Mouse (Mus musculus): ENCODE data around the gene Nav2.
A peak's percentile ranks its signal among the peaks of the same experiment; 100 is the strongest.

Nav2 gene

GRCm38 (mm10) chr7:48934816-48935215 is 26.3 kb downstream of the Nav2 start:
- DNase-seq (ENCODE audit: low spot score in 2 of 2) = no peak

- no peak for DNase-seq (ENCODE audit: low spot score in 2 of 2)
These were observed 29.0 kb downstream of the Nav2 start for GRCm38 (mm10) chr7:48937562-48937961.

- no peak for DNase-seq (ENCODE audit: low spot score in 2 of 2)
These were observed 29.7 kb downstream of the Nav2 start for GRCm38 (mm10) chr7:48938190-48938589.

DNA sequence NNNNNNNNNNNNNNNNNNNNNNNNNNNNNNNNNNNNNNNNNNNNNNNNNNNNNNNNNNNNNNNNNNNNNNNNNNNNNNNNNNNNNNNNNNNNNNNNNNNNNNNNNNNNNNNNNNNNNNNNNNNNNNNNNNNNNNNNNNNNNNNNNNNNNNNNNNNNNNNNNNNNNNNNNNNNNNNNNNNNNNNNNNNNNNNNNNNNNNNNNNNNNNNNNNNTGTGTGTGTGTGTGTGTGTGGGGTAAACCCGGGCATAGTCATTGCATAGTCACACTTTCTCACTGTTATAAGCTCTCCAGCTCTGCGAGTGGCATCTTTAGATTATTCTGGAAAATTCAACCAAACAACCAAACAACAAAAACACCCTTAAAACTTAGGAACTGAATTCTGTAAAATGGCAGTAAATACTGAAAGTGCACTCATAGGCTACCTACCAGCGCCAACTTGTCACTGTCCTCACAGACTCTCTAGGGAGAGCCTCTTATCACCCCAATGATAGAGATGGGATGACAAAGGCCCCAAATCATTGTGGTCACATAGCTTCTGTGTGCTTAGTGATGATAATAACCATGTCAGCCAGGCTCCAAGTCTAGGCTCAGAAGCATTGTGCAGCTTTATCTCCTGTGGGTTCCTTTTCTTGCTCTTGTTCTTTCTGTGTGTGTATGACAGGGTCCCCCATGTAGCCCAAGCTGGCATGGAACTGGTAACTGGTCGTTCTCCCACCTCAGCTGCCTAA is 40.0 kb downstream of the Nav2 start:
- DNase-seq (ENCODE audit: low spot score in 2 of 2) = no peak

DNA sequence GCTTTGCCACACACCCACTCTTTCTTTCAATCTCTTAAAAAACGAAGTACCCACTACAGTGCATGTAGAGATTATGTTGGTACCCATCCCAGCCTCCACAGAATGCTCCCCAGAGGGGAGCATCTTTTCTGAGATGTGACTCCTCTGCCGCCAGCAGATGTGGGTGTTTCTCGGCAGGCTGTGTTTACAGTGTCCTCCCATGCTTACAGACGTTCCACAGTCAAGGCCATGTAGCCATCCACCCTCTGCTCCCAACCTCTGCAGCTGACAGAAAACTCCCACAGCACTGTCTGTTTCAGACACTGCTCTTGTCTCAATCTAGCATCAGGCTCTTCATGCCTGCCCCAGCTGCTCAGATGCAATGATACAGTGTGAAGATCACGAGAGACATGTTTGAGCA is 46.0 kb downstream of the Nav2 start:
- peak in 1 of 2 experiments; percentile 15 for DNase-seq (ENCODE audit: low spot score in 2 of 2)

DNA sequence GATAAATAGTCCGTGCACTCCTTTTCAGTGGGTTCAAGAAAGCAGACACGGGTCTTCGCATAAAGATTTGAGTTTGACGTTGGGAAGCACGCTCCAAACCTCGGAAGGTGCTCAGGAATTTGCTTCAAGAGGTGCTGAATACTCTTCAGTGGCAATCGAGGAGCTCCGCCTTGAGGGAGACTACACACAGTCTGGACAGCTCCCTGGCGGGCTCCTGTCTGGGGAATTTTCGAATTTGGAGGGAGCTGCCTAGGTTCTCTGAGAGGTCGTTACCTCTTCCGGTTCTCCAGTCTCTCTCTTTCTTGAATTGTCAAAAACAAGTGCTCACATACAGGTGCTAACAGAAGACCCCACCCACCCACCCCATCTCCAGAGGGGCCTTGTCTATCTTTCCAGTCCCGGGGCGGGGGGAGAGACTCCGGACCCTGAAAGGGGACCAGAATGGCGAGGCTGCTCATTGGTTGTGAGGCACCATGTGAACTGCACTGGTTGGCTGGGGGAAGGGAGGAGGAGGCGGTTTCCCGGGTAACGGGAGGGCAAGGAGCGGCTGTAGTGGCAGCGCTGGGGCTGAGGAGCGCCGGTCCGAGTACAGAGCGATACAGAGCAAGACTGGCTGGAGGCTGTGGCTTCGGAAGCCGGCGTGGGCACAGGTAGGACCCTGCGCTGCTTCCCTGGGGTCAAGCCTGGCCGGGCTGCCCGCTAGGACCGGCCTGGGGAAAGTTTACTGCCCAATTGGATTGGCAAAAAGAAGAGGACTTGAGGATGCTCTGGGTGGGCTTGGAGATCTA is 50.2 kb downstream of the Nav2 start:
- DNase-seq (ENCODE audit: low spot score in 2 of 2) = peak; percentile 82

GRCm38 (mm10) chr7:48959316-48959661 is 50.8 kb downstream of the Nav2 start:
- peak in 1 of 2 experiments; percentile 5 for DNase-seq (ENCODE audit: low spot score in 2 of 2)

GRCm38 (mm10) chr7:48960152-48960551 is 51.6 kb downstream of the Nav2 start:
- no peak for DNase-seq (ENCODE audit: low spot score in 2 of 2)

GRCm38 (mm10) chr7:48961501-48961900 is 53.0 kb downstream of the Nav2 start:
- DNase-seq (ENCODE audit: low spot score in 2 of 2) = no peak

- DNase-seq (ENCODE audit: low spot score in 2 of 2) = no peak
These were observed 53.4 kb downstream of the Nav2 start for GRCm38 (mm10) chr7:48961935-48962334.

- no peak for DNase-seq (ENCODE audit: low spot score in 2 of 2)
These were observed 54.6 kb downstream of the Nav2 start for GRCm38 (mm10) chr7:48963112-48963511.

GRCm38 (mm10) chr7:48963554-48963953 is 55.0 kb downstream of the Nav2 start:
- no peak for DNase-seq (ENCODE audit: low spot score in 2 of 2)

DNA sequence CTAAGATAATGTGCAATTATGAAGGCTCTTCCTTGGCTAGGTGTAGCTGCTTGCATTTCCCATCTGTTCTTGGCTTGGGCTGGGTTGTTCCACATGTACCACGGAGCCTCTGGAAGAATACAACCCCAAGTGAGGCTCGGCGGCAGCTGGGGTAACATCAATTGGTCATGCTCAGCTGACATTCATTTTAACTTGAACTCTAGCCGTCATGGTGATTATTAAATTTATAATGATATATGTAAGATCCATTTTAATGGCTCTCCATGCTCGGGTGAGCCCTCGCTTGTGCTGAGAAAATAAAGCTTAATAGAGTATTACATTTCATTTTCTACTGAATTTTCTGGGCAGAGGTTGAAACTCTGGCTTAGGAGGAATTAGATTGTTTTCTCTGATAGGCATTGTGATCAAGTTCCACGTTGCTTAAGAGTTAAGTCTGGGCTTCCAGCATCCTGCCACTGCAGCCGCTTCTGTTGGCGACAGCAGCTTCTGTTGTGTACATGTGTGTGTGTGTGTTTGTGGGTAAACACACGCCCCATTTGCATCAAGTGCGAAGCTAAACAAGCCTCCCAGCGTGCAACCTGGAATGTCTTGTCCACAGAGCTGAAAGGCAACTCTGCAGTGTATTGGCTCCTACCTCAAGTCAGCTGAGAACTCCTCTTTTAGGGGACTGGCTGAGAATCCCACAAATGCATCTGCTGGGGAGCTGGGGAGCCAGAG is 57.4 kb downstream of the Nav2 start:
- no peak for DNase-seq (ENCODE audit: low spot score in 2 of 2)

DNA sequence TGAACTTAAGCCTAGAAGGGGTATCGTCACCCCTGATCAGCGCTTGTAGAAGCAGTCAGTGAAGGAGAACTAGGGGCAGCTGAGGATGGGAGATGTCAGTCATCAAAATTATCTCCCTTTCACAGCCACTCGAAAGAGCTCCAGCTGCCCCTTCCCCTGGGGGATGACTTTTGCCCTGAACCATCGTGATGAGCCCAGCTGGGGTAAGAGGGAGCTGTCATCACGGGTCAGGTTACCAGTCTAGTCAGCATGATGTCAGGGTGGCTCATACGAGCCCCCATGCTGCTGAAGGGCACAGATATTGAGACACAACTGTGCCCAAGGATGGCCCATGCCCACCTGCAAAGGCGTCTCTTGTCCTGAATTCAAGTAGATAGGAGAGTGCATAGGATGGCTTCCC is 72.5 kb downstream of the Nav2 start:
- DNase-seq (ENCODE audit: low spot score in 2 of 2) = no peak

GRCm38 (mm10) chr7:48981814-48982213 is 73.3 kb downstream of the Nav2 start:
- DNase-seq (ENCODE audit: low spot score in 2 of 2) = no peak

- no peak for DNase-seq (ENCODE audit: low spot score in 2 of 2)
These were observed 74.1 kb downstream of the Nav2 start for GRCm38 (mm10) chr7:48982573-48982972.

GRCm38 (mm10) chr7:48991911-48992552 is 83.5 kb downstream of the Nav2 start:
- DNase-seq (ENCODE audit: low spot score in 2 of 2) = no peak

DNA sequence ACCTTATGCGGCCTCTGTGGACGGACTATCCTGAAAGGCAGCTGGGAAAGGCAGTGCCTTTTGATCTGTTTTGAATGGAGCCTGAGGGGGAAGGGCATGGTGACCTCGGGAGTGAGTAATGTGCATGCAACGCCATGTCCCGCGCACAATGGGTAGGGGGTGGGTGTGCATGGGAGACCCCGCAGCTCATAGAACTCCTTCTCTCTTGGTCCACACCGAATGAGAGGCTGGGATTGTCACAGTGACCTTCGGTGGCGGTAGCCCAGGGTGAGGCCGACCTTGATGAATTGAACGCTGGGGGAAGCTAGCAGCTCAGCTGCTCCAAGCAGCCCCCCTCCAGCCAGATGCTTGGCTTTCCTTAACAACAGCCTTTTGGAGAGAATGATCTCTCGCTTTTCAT is 86.7 kb downstream of the Nav2 start:
- DNase-seq (ENCODE audit: low spot score in 2 of 2) = no peak

DNA sequence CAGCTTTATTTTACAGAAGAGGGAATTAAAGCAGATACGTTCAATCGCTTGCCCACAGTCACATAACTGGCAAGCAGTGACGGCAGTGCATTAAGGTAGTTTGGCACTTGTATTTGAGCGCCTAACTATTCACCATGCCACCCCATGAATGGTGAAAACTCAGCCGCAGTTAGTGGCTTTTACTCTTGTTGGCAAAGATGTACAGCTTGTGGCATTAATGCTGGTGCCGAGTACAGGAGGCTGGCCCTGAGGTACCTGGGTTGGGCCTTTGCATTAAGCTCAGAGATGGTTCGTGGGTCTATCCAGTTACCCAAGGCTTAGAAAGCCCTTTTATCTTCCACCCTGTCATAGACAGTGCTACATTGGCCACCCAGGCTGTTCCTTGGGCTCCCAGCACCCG is 87.2 kb downstream of the Nav2 start:
- no peak for DNase-seq (ENCODE audit: low spot score in 2 of 2)

DNA sequence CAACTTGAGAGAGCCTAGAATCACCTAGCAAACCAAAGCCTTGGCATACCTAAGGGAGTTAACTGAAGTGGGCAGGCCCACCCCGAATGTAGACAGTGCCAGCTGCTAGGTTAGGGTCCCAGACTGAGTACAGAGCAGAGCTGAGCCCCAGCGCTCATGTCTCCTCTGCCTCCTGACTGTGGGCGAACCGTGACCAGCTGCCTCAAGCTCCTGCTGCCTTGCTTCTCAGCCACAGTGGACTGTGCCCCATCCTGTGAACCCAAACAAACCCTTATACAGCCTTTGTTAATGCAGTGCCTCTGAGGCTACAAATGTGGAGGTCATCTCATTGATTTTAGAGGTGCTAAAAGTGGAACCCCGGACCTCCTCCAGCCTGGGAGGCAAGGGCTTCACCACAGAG is 88.3 kb downstream of the Nav2 start:
- DNase-seq (ENCODE audit: low spot score in 2 of 2) = no peak

- no peak for DNase-seq (ENCODE audit: low spot score in 2 of 2)
These were observed 89.6 kb downstream of the Nav2 start for GRCm38 (mm10) chr7:48998097-48998496.

DNA sequence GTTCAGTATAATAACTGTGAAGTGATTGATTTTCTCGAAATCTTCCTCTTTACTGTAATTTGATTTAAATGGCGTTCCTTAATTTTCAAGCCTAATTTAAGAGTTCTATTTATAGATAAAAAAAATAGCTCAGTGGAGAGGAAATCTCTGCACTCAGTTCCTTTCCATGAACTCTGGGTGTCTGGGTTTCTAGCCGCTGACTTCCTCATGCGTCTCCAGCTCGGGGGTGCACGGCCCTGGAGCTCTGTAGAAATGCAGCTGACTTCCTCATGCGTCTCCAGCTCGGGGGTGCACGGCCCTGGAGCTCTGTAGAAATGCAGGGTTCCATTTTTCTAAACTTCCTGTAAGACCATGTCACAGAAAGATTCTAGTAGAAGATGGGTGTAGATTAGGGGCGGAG is 90.1 kb downstream of the Nav2 start:
- DNase-seq (ENCODE audit: low spot score in 2 of 2) = no peak

Data from right cerebral cortex, postnatal 36 days (tissue).